19 mouse cellular contexts compared by ENCODE assay signal in genomic region chr2:121886406-121886805, GRCm38 (mm10).
"Had no signal": no experiment of that assay in that cellular context is flagged by ENCODE, and none has a peak within 500 bp of the region (broad histone marks: within the 10 kb centered on the region; RNA-seq: fewer than 3 reads in every experiment).

No protein-coding gene starts in this region.

- H3K27ac ChIP-seq: midbrain, embryonic 10.5 days; midbrain, embryonic 12.5 days; neural tube, embryonic 13.5 days; neural tube, embryonic 15.5 days; stomach, embryonic 15.5 days; stomach, postnatal 0 days had no signal

- H3K4me2 ChIP-seq: lung, embryonic 14.5 days; midbrain, embryonic 12.5 days; neural tube, embryonic 13.5 days; neural tube, embryonic 15.5 days; stomach, embryonic 15.5 days had no signal

- DNase-seq: lung, adult 18-20 months; lung, embryonic 14.5 days; lung, postnatal 10 days; lung, postnatal 4 days; midbrain, embryonic 14.5 days; retina, postnatal 1 day; right cerebral cortex, adult 18-20 months; right cerebral cortex, postnatal 25 days; thymus, adult 2 months; thymus, postnatal 25 days; thymus, postnatal 4 days had no signal

- H3K36me3 ChIP-seq: midbrain, embryonic 10.5 days; midbrain, embryonic 12.5 days; neural tube, embryonic 13.5 days; neural tube, embryonic 15.5 days; stomach, embryonic 15.5 days had no signal

- ATAC-seq: midbrain, embryonic 16.5 days had no signal

- H3K9ac ChIP-seq: lung, embryonic 14.5 days; midbrain, embryonic 12.5 days; neural tube, embryonic 13.5 days; neural tube, embryonic 15.5 days; stomach, embryonic 15.5 days had no signal

- H3K4me3 ChIP-seq: midbrain, embryonic 10.5 days; midbrain, embryonic 12.5 days; myocyte; neural tube, embryonic 13.5 days; neural tube, embryonic 15.5 days; stomach, embryonic 15.5 days had no signal

- H3K4me1 ChIP-seq: midbrain, embryonic 10.5 days; midbrain, embryonic 12.5 days; stomach, embryonic 15.5 days had no signal

- H3K9me3 ChIP-seq: midbrain, embryonic 10.5 days; midbrain, embryonic 12.5 days; neural tube, embryonic 13.5 days; neural tube, embryonic 15.5 days; stomach, embryonic 15.5 days had no signal

- H3K27me3 ChIP-seq: midbrain, embryonic 12.5 days; neural tube, embryonic 13.5 days; neural tube, embryonic 15.5 days; stomach, embryonic 15.5 days had no signal
